Mouse (Mus musculus): ENCODE results near the gene Aldoc. TPM values are rescaled to one million over a fixed set of nuclear protein-coding genes. Genes with fewer than 3 reads are reported as not detected.

Gene Aldoc
- polyA plus RNA-seq, 1 experiment from 2014 or later = 175 TPM

DNA sequence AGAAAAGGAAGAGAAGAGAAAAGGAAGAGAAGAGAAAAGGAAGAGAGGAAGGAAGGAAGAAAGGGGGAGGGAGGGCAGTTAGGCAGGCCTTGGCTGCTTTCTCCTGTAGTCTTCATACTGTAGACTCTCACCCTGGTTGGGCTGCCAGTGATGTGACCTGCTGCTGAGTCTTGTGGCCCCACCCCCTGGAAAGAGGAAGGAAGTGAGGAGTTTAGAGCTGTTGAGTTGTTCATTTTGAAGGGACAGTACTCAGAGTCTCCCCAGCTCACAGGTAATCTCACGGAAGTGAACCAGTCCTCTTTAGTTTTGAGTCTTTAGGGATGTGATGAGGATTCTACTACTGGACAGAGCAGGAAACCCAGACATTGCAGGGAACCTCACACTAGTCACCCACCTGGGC lies 30.3 kb downstream of the Aldoc start:
- no peak overlapping the region for H3K27ac ChIP-seq
- 89% methylated on average over 1 of the region's 1 CpGs for WGBS
- H3K4me1 ChIP-seq (replicated peaks) = no peaks in the 10 kb centered on the region
- no peak for ATAC-seq (ENCODE audit: low FRiP score)
- H3K27me3 ChIP-seq = no peaks in the 10 kb centered on the region
- H3K9ac ChIP-seq = no peak overlapping the region
- H3K4me3 ChIP-seq = no peak overlapping the region
- H3K36me3 ChIP-seq = peaks cover 15% of the 10 kb centered on the region
- no peak overlapping the region for H3K4me2 ChIP-seq
- H3K9me3 ChIP-seq = no peaks in the 10 kb centered on the region

GRCm38 (mm10) chr11:78354905-78355304 lies 32.1 kb downstream of the Aldoc start:
- Histone ChIP-seq H3K4me3 (no peak overlapping the region), H3K4me2 (no peak overlapping the region), H3K27ac (no peak overlapping the region), H3K27me3 (no peaks in the 10 kb centered on the region), H3K4me1 (replicated peaks) (no peaks in the 10 kb centered on the region), H3K36me3 (no peaks in the 10 kb centered on the region), H3K9me3 (no peaks in the 10 kb centered on the region), H3K9ac (no peak overlapping the region)
- no peak for ATAC-seq (ENCODE audit: low FRiP score)
- 92% methylated on average over 6 of the region's 6 CpGs for WGBS

DNA sequence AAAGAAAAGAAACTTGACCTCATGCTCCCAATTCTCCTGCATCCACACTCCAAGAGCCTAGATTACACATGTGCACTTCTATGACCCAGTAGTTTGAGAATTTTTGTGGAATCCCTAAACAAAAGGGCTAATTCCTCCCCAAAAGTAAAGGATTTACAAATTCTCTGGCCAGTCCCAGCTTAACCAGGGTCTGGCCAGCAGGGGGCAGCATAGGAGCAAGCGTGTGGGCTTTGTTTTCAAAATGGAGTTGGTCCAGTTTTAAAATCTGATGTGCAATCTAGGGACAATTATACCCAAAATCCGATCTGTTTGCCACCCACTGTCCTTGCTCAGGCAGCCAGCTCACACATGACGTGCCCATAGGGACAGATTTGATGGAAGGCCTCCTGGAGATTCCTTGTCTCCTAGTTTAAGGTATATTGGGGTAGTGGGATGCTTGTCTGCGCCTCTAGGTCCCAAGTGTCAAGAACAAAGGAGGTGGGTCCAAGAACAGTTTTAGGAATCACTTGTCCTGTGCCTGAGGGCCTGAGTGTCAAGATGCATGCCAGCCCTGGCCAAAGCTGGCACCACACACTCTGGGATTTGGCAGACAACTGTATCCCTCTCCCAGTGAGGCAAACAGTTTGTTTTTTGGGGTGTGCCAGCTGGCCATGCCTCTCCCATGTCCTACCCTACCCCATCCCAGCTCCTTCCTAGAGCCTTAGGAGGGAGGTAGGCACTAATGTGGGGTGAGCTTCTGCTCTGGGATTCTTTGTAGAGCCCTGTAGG lies 32.9 kb downstream of the Aldoc start:
- no peak for ATAC-seq (ENCODE audit: low FRiP score)
- Histone ChIP-seq H3K4me3 (no peak overlapping the region), H3K36me3 (no peaks in the 10 kb centered on the region), H3K27ac (no peak overlapping the region), H3K9me3 (no peaks in the 10 kb centered on the region), H3K27me3 (no peaks in the 10 kb centered on the region), H3K4me1 (replicated peaks) (no peaks in the 10 kb centered on the region), H3K4me2 (no peak overlapping the region), H3K9ac (no peak overlapping the region)
- WGBS = 35% methylated on average over 4 of the region's 4 CpGs

- Histone ChIP-seq H3K27ac (no peak overlapping the region), H3K4me3 (no peak overlapping the region), H3K9ac (no peak overlapping the region), H3K4me2 (no peak overlapping the region), H3K27me3 (no peaks in the 10 kb centered on the region), H3K36me3 (no peaks in the 10 kb centered on the region), H3K9me3 (no peaks in the 10 kb centered on the region), H3K4me1 (replicated peaks) (no peaks in the 10 kb centered on the region)
- 13% methylated on average over 22 of the region's 22 CpGs for WGBS
- ATAC-seq (ENCODE audit: low FRiP score) = no peak
Measured at GRCm38 (mm10) chr11:78358330-78359007, 35.7 kb downstream of the Aldoc start.

GRCm38 (mm10) chr11:78360125-78360788 lies 37.5 kb downstream of the Aldoc start:
- Histone ChIP-seq H3K27me3 (no peaks in the 10 kb centered on the region), H3K9ac (no peak overlapping the region), H3K4me3 (peak overlapping the region; percentile 18), H3K9me3 (no peaks in the 10 kb centered on the region), H3K4me1 (replicated peaks) (no peaks in the 10 kb centered on the region), H3K4me2 (peak overlapping the region; percentile 46), H3K27ac (no peak overlapping the region), H3K36me3 (no peaks in the 10 kb centered on the region)
- peak; percentile 54 for ATAC-seq (ENCODE audit: low FRiP score)
- whole genome bisulfite sequencing = 14% methylated on average over 13 of the region's 13 CpGs

DNA sequence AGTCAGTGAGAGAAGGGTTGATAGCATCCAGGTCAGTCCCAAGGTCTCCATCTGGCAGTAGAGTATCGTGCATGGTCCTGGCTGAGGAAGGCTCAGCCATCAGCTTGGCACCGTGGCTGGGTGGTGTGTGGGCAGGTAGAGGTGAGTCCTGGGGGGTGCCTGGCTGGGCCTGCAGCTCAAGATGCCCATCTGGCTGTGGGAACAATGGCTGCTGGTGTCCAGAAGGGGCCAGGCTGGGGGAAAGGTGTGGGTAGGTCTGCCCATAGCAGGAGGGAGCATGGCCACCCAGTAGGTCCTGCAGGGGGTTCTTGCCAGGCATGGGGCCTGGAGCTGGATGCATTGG lies 38.0 kb downstream of the Aldoc start:
- Histone ChIP-seq H3K4me2 (no peak overlapping the region), H3K4me1 (replicated peaks) (no peaks in the 10 kb centered on the region)

GRCm38 (mm10) chr11:78363309-78364007 lies 40.7 kb downstream of the Aldoc start:
- Histone ChIP-seq H3K4me1 (replicated peaks) (no peaks in the 10 kb centered on the region), H3K27me3 (no peaks in the 10 kb centered on the region), H3K9ac (no peak overlapping the region), H3K4me3 (no peak overlapping the region), H3K27ac (no peak overlapping the region), H3K4me2 (no peak overlapping the region), H3K9me3 (no peaks in the 10 kb centered on the region), H3K36me3 (no peaks in the 10 kb centered on the region)
- 82% methylated on average over 13 of the region's 13 CpGs for WGBS
- no peak for ATAC-seq (ENCODE audit: low FRiP score)

More for the DNA sequence above, 38.0 kb downstream of the Aldoc start:
- WGBS = 70% methylated on average over 2 of the region's 2 CpGs
- Histone ChIP-seq H3K9me3 (no peaks in the 10 kb centered on the region), H3K27me3 (no peaks in the 10 kb centered on the region), H3K9ac (no peak overlapping the region), H3K4me3 (no peak overlapping the region), H3K36me3 (no peaks in the 10 kb centered on the region), H3K27ac (no peak overlapping the region)
- ATAC-seq (ENCODE audit: low FRiP score) = peak; percentile 18; the same call in 1 of the 2 replicates

GRCm38 (mm10) chr11:78364103-78364502 lies 41.3 kb downstream of the Aldoc start:
- H3K9me3 ChIP-seq = no peaks in the 10 kb centered on the region
- 70% methylated on average over 8 of the region's 8 CpGs for WGBS
- no peak overlapping the region for H3K4me3 ChIP-seq
- no peak for ATAC-seq (ENCODE audit: low FRiP score)
- no peaks in the 10 kb centered on the region for H3K4me1 ChIP-seq (replicated peaks)
- no peak overlapping the region for H3K27ac ChIP-seq
- H3K4me2 ChIP-seq = no peak overlapping the region
- H3K36me3 ChIP-seq = no peaks in the 10 kb centered on the region
- H3K27me3 ChIP-seq = no peaks in the 10 kb centered on the region
- H3K9ac ChIP-seq = no peak overlapping the region

DNA sequence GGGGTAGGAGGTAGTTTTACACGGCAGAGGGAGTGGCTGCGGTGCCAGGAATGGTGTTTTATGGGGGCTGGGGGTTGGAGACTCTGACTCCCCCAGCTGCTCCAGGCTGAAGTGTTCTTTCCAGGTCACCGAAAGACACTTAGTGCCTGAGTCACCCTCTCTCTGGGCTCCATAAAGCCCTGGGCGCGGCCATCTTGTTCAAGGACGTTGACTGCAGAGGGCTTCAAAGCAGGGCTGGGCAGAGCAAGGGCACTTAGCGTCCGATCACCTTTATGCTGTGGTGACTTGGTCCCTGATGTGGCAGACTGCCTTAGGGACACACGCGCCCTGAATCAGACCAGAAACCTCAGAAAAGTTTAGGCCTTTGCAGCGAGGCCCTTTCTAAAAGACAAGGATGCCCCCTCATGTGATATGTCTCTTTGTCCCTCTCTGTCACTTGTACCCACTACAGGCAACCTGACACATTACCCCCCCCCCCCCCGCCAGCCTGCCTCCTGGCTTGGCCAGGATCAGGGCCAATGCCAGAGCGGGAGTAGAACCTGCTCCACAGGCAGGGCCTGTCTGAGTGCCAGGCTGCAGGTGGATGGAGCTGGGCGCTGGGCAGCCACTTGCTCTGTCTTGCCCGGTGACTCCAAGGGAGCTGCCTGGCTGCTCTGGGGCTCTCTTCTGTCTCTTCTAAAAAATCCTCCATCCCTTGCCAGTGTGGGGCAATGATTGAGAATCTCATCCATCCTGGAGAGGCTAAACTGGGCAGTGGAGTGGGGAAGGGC lies 44.9 kb downstream of the Aldoc start:
- no peak for ATAC-seq (ENCODE audit: low FRiP score)
- Histone ChIP-seq H3K9ac (no peak overlapping the region), H3K36me3 (no peaks in the 10 kb centered on the region), H3K27me3 (no peaks in the 10 kb centered on the region), H3K27ac (no peak overlapping the region), H3K4me2 (no peak overlapping the region), H3K9me3 (no peaks in the 10 kb centered on the region), H3K4me3 (no peak overlapping the region), H3K4me1 (replicated peaks) (peaks cover 3% of the 10 kb centered on the region; the same call in 1 of the 2 replicates)
- 91% methylated on average over 15 of the region's 15 CpGs for WGBS

- Histone ChIP-seq H3K4me2 (no peak overlapping the region), H3K4me3 (no peak overlapping the region), H3K4me1 (replicated peaks) (peaks cover 5% of the 10 kb centered on the region; the same call in 1 of the 2 replicates), H3K27ac (no peak overlapping the region), H3K9me3 (no peaks in the 10 kb centered on the region), H3K36me3 (no peaks in the 10 kb centered on the region), H3K27me3 (no peaks in the 10 kb centered on the region), H3K9ac (no peak overlapping the region)
- WGBS = 70% methylated on average over 1 of the region's 1 CpGs
- no peak for ATAC-seq (ENCODE audit: low FRiP score)
Measured at GRCm38 (mm10) chr11:78370389-78370788, 47.6 kb downstream of the Aldoc start.

DNA sequence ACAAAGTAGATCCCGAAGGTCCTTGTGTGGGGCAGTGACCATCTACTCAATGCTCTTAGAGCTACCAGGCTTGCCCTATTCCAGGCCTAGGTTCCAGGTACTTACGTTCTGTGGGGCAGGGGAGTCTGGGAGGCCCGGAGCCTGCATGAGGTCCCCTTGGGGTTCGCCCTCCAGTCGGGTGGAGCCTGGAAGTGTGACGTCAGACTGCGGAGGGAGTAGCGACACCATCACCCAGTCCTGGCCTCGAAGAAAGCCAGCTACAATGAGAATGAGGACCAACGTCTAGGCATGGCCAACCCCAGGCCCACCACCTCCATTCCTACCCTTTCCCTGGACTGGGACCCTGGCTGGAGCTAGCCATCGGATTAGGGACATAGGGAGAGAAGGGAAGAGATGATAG lies 48.9 kb downstream of the Aldoc start:
- Histone ChIP-seq H3K9ac (no peak overlapping the region), H3K36me3 (no peaks in the 10 kb centered on the region), H3K27me3 (no peaks in the 10 kb centered on the region), H3K27ac (no peak overlapping the region), H3K9me3 (no peaks in the 10 kb centered on the region), H3K4me1 (replicated peaks) (peaks cover 5% of the 10 kb centered on the region; the same call in 1 of the 2 replicates), H3K4me2 (no peak overlapping the region), H3K4me3 (no peak overlapping the region)
- ATAC-seq (ENCODE audit: low FRiP score) = no peak
- 89% methylated on average over 11 of the region's 11 CpGs for WGBS

Measured in hindbrain, embryonic 13.5 days (tissue).